Mouse (Mus musculus) gastrocnemius, postnatal 4 days (tissue): ENCODE measurements around the gene Zc3h7b. TPM values are rescaled to one million over a fixed set of nuclear protein-coding genes. Genes with fewer than 3 reads are reported as not detected.
A peak's percentile ranks its signal among the peaks of the same experiment; 100 is the strongest.

Source experiments
- DNase-seq, 2 experiments: peaks; one replicate each; pipeline ENCODE4 v3.0.0; 2021 to 2022; ENCODE audit warnings: low spot score in 2 of 2, mixed read lengths in 2 of 2
- total RNA-seq, 2 experiments: library from RNA; stranded (reverse); gene quantifications; 2 replicates each; pipeline ENCODE4 v1.2.3; 2021

Zc3h7b gene
- total RNA-seq, 2 experiments from 2014 or later, result 54.8 to 54.9 TPM

DNA sequence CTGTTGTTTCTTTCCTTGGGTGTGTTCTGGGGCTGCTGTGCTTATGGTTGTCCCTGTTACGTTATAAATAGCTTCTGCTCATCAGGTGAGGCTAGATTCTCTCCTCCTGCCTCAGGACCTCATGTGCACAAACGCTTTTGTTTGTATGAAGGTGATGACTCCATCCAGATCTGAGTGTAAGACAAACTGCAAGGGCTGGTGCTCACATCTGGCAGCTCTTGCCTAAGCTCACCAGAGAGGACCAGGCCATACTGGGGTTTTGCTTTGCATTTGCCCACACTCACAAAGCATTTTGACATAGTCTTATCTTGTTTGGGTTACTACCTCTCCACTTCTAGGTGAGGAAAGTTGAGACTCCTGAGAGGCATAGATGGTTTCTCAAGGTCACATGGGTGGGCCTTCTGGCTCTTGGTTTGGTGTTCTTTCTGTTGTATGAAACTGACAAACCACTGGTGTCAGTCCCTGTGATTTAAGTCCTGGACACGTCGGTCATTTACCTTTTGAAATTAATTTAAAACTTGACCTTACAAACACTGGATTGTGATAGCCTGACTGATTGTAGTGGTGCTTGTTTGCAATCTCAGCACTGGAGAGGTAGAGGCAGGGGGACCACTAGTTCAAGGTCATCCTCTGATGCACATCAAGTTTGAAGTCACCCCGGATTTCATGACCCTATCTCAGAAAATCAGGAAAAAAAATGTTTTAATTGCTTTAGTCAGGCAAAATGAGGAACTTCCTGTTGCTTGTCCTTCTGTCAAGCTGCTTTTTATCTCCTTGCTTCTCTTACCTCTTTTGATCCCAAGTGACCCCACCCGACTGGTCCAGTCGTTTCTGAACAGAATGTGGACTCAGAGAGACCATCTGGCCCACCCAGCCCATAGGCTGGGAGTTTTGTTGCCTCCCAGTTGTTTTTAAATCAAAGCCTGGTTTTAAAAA is 68.1 kb downstream of the Zc3h7b start:
- DNase-seq, result no peak

DNA sequence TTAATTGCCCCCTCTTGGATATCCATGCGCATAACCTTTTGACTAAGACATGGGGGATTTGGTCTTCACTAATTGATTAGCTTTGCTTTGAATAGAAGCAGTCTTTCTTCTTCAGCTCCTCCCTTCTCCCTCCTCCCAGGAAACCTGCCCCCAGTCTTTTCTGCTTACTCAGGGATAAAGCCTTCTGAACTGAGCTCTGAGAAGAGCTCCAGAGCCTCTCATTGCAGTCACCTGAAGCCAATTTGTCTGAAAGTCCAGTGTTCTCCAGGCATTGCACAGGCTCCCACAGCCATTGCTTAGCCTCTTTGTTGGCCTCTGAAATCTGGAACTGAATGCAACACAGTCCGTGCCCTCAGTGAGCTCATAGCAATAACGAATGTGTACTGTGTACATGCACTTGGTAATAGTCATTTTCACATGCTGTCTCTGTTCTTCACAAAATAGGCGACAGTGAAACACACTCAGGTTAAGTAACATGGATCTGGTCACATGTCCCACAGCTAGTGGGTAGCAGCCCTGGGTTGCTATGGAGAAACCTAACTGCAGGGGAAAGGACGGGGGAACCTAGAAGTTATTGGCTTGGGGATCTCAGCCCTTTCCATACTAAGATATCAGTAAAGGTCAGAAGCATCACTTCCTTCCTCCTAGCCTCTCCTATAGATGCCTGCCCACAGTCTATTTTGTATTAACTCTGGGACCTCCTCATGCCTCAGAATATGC is 69.3 kb downstream of the Zc3h7b start:
- no peak for DNase-seq

DNA sequence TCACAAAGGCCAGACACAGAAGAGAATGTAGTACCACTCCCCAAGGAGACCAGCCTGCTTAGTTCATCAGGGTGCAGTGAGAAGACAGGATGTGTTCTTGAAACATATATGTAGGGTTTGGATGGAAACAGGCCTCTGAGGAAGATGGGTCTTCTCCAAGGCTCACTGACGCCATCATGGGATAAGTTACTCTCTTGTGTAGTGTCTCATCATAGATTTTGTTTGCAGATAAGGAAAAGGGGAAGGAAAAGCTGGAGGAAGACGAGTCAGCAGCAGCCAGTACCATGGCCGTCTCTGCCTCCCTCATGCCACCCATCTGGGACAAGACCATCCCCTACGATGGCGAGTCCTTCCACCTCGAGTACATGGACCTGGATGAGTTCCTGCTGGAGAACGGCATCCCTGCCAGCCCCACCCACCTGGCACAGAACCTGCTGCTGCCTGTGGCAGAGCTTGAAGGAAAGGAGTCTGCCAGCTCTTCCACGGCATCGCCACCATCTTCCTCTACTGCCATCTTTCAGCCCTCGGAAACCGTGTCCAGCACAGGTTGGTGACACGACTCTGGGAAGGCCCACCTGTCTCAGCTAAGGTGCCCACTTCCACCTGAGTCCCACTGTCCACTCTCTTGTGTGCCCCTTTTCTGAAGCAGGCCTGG is 70.0 kb downstream of the Zc3h7b start:
- DNase-seq, result no peak

DNA sequence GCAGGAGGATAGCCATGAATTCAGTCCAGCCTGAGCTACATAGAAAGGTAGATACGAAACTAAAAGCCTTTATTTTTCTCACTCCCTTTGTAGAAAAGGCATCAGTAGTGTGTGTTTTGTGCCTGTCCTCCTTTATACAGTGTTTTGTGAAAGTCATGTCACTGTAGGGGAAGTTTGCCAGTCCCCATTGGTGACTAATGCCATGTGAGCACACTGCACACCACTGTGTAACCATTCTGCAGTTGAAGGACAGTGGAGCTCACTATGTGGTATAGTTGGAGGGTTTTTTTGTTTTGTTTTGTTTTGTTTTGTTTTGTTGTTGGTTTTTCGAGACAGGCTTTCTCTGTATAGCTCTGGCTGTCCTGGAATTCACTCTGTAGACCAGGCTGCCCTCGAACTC is 73.5 kb downstream of the Zc3h7b start:
- no peak for DNase-seq

DNA sequence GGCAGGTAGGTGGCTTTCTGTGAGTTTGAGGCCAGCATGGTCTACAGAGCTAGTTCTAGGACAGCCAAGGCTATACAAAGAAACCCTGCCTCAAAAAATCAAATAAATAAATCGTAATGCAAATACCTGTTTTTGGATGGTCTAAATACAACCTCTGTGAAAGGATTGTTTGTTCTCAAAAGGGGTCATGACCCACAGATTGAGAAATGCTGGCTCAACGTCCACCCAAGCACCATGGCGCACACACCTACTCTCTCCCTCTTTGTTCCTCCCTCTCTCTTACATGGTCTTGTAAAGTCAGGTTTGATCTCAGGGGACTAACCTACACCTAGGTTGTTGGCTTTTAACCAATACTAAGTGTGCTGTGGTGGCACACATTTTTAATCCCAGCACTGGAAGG is 77.8 kb downstream of the Zc3h7b start:
- DNase-seq, result no peak

DNA sequence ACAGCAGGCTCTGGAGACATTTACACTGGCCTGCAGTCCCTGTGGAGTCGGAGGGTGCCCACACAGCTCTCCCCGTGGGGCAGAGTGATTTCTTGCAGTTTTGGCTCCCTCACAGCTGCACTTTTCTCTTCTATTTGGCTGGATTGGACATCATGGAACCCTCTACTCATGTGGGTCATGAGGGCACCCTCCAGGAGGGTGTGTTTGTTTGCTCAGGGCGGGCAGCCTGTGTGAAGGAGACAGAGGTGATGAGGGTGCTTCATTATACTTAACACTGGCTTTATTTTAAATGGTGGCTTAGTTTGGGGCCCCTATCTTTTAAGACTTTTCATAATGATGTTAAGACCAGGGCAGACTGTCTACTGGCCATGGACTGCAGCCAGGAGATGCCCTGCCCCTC is 80.0 kb downstream of the Zc3h7b start:
- no peak for DNase-seq

DNA sequence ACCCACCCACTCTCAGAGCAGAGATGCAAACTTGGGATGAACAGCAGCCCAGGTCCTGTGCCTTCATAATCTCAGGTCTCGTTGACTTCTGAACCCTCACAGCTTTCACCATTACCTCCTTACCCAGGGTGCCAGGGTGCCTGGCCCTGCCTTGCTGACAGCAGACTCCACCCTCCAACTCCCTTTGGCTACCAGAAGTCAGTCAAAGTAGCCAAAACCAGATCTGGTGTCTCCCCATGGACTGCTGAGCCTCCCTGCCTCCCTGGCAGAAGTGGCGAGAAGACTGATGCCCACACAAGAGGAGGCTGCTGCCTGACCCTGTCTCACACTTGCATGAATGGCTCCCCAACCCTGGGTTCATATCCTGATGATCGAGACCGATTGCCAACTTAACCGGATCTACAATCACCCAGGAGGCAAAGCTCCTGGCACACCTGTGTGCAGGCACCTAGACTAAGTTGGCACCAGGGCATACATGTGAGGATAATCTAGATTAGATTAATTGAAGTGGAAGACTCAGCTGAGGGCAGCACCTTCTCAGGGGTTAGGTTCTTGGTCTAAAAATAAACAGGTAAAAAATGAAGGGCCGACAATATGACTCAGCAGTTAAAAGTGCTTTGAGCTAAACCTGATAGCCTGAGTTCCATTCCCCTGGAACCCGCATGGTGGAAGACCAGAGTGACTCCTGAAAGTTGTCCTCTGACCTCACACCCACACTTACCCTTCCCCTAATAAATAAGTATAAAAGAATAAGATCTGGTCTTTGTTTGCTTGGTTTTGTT is 83.8 kb downstream of the Zc3h7b start:
- DNase-seq, result no peak

DNA sequence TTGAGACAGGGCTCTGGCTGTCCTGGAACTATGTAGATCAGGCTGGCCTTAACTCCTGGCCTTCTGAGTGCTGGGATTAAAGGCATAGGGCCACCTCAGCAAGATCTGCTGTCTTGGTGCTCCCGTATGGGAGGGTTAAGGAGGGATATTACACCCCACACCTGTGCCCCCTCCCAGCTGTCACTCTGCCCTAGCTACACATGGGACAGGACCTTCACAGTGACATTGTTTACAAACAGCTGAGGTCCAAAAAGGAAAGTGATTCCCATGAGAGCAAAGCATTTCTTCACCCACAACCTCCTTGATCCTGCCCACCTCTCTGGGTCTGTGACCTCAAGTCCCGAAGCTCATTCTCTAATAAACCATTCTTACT is 84.3 kb downstream of the Zc3h7b start:
- no peak for DNase-seq

DNA sequence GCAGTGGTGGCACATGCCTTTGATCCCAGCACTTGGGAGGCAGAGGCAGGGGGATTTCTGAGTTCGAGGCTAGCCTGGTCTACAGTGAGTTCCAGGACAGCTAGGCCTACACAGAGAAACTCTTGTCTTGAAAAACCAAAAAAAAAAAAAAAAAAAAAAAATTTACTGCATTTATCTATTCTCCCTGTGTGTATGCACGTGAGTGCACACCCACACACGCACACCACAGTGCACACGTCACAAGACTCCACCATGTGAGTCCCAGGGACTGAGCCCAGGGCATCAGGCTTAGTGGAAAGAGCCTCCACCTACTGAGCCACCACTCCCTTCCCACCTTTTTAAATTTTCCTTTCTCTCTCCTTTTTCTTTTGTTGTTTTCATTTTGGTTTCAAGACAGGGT is 85.7 kb downstream of the Zc3h7b start:
- DNase-seq, result no peak

DNA sequence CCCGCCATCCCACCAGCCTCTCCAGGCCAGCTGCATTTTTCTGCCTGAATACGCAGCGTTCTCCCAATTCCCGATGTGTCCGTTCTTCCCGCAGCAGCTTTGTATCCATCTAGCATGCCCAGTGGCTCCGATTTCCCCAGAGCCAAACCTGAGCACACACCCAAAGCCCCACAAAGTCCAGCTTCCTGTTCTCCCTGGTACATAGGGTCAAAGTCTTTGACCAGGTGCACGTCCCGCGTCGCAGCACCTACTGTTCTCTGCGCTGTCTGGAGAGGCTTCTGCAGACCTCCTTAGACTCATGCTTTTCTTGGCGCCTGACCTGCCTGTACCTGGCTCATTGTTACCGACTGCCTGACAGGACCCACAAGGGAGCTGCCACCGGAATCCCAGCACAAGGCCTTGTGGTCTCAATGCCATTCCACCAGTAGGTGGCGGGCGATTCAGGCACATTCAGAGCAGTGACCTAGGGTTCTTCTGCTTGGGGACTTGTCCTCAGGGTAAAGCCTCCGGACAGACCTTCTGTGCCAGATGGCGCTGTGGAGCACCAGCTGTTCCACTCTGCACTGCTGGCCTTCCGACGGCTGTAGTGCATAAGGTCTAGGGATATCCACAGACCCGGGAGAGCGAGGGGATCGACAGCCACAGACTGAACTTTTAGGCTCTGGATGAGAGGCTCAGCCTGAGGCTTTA is 86.4 kb downstream of the Zc3h7b start:
- peak; percentile 69 to 91 for DNase-seq

DNA sequence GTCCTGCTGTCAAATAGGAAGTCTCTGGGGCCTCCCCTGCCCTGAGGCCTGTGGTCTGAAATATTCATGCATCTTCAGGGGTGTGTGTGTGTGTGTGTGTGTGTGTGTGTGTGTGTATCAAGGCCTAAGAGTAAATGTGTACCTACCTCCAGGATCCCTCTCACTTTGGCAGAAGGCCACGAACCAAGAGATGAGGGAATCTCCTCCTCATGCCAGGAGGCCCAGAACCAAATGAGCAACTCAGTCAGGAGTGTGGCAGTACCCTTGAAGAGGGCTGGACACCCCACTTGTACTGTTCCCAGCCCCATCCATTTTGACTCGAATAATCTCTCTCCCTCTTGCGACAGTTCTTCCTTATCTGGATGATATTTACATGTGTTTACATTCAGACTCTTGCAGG is 87.4 kb downstream of the Zc3h7b start:
- DNase-seq, result no peak

DNA sequence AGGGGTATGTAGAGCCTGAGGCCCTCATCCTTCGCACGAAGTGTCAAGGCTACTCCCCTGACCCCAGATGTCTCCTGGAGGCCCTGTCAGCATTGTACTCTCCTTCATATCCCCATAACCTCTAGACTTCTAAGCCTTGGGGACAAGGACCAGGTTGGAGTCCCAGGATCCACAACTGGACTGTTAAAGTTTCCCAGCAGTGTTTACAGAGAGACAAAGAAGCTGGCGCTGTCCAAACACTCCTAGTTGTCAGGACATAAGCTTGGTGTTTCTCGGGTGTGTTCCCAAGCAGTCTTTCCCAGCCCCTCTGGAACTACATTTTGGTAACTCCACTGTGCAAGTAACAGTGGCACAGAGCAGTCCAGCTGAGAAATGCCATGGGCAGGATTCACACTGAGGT is 88.6 kb downstream of the Zc3h7b start:
- no peak for DNase-seq

DNA sequence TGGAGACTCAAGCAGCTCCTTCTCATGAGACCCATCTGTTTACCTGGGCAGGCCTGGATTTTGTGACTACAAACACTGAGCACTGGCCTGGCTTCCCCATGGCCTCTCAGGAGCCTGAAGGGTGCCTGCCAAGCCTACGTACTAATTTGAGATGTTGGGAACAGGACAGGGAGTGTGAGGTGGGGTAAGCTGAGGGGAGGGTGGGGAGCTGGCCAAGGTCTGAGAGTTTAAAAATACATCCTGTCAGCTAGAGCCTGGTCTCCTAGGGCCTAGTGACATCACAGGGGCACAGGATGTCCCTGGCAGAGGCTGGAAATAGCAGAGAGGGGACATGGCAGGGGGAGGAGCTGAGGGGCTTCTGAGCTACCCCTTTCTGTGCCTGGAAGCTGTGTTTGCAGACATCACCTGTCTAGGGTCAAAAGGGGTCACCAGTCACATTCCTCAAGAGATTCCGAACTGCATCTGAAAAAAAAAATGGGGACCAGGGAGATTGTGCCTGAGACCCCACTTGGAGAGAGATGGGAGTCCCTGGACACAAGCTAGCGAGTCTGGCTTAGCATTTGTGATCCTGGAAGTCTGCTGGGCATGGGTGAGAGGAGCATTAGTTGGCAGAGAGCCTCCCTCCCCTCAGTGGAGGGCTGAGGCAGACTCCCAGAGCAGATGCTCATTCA is 89.4 kb downstream of the Zc3h7b start:
- no peak for DNase-seq

DNA sequence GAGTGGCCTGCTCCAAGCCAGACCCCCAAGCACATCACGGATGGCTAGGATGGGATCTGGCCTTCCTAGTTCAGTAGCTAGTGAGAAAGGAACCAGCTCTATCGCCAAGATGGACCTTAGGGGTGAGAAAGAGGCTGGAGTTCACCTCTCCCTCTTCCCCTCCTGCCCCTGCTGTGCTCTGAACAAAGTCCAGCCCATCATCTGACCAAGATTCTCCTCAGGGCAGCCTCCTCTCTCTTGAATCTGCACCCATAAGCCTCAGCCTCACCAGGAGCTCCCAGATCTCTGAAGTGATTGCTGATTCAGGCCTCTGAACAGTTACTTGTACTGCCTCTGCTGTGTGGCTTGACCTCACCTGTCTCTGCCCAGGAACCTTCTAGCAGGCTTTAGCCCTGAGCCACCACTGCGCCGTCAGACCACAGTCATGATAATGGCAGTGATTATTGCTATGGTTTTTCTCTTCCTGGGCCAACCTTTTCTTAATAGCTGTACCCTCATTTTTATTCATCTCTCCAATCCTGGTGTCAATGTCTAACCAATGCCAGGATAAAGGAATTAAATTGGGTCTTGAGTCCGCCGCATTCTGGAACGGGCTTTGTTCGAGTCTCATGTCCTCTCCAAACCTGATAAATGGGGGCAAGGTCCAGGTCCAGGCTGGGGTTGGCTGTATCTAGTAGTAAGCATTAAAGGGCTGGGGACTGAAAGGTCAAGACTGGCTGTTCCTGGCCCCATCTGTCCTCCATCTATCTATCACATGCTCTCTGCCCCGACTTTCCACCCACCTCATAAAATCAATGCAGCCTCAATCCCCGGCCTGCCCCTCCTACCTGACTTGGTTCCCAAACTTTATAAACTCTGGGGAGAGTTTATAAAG is 90.4 kb downstream of the Zc3h7b start:
- no peak for DNase-seq

DNA sequence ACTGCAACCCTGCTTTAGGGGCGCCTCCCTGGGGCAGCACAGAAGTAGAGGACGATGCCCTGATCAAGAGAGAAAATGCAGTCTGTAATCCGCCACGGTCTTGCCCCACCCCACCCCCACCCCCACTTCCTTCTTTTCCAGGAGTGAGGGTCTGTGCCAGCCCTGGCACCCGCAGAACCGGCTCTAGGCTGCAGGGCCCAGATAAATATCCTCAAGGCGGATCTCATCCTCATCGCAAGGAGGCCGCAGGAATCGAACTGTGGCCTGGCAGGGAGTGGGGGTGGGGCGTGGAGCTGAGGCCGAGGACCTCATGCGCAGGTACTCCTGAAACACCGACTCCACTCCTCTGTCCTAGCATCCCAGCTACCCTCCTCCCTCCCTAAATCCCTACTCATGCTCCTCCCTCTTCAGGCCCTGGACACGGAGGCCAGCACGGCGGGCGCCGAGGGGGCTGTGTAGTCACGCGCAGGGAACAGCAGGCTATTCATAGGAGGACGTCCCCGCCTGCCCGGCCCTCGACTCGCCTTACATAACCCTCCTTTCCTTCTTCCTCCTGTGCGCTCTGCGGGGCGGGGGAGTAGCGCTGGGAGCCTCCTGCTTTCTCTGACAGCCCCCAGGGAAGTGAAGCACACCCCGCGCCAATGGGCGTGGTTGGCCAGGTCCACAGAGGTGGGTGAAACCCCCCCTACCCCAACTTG is 91.4 kb downstream of the Zc3h7b start:
- peak; percentile 78 to 86 for DNase-seq

DNA sequence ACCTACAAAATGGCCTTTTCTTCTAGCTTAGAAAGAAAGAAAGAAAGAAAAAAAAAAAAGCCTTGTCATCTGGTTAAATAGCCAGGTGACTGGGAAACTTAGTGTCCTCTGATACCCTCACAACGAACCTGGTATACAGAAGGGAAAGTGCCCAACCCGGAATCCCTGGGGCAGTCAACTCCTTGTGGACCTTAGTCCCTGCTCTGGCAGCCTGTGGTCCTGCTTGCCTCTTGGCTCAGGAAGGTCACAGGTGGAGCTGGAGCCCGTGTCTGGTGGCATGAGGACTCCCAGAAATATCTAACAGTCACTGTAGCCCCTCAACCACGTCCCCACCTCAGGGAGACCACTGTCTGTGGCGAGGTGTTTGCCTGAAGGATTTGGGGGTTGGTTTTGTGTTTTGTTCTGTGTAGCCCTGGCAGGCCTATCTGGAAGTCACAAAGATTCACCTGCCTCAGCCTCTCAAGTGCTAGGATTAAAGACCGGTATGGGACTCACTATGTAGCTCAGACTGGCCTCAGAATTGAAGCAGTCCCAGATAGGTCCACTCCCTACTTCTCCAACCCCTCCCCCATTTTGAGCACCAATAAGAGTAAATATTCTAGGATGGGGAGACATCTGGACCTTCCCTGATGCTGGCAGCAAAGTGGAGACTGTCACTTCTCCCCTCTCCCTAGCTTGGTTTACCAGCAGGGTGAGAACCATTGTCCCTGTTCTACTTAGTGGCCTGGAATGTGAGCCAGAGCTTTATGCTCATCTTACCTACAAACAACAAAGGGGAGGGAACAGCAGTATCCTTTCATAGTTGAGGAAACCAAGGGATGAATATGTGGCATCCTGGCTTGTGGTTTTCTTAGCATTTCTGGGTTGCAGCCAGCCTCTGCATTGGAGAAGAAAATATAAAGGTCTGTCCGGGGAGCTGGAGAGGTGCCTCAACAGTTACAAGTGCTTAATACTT is 92.4 kb downstream of the Zc3h7b start:
- DNase-seq, result no peak

DNA sequence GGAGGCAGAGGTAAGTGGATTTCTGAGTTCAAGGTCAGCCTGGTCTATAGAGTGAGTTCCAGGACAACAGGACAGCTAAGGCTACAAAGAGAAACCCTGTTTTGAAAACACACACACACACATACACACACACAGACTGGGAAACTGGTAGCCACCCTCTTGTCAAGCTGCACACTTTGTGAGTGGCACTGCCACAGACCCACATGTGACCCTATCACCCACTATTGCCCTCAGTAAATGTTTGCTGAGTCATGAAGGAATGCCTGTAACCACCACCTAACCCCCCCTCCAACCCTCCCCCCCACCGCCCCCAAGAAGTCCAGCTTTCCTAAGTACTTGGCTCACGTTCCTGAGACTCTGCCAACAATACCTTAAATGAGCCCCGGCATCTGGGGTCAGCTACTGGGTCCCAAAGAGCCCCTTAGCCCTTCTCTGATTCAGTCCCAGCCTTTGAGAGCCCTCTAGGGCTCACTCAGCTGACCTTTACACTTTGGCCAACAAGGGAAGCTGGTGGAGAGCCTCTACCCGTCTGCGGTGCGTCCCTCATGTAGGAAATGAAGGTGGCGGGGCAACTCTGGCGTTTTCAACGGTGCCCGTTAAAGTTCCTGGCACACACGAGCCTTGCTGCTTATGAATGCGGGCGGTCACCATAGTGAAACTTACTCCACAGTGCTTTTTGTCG is 93.8 kb downstream of the Zc3h7b start:
- no peak for DNase-seq
